Mouse (Mus musculus) liver, embryonic 16.5 days (tissue): ENCODE data around the gene Llgl1. TPM values are rescaled to one million over a fixed set of nuclear protein-coding genes. Genes with fewer than 3 reads are reported as not detected.

ENCODE experiments used
- microRNA-seq: library from miRNA; unstranded; fragments of <30 nt; microRNA quantifications from one replicate; pipeline ENCODE4, GENCODE M21; 2016
- polyA plus RNA-seq: library from polyadenylated mRNA; unstranded; fragments of >200 nt; fragmentation: Nextera tagmentation; extraction: Ambion mirVana; gene quantifications from 2 replicates; pipeline ENCODE4 v1.2.1, GENCODE M21; 2015

Llgl1 gene
- polyA plus RNA-seq, 1 experiment from 2014 or later: 14.5 TPM

Small RNAs within 50 kb of the gene (microRNA-seq; reads per million reads assigned to microRNA genes)
- gene Mir5100: 4.2 reads per million, percentile 15 among the genes with 10 or more reads in this experiment

Other genes with a start within 250 kb of the Llgl1 start
- 36.7 and 36.8 TPM in 2 replicates for gene Drg2, start 245.1 kb upstream of the Llgl1 start, polyA plus RNA-seq
- 0.11 TPM in 2 replicates for gene Myo15, start 230.4 kb upstream of the Llgl1 start, polyA plus RNA-seq
- gene Alkbh5, start 163.3 kb upstream of the Llgl1 start, polyA plus RNA-seq: 15.3 and 15.4 TPM in 2 replicates
- 28.0 and 29.7 TPM in 2 replicates for gene Flii, start 27.5 kb downstream of the Llgl1 start, polyA plus RNA-seq
- 2.2 and 2.3 TPM in 2 replicates for gene Mief2, start 28.7 kb downstream of the Llgl1 start, polyA plus RNA-seq
- 5.5 and 6.2 TPM in 2 replicates for gene Top3a, start 77.6 kb downstream of the Llgl1 start, polyA plus RNA-seq
- 3.3 and 3.6 TPM in 2 replicates for gene Smcr8, start 77.8 kb downstream of the Llgl1 start, polyA plus RNA-seq
- 56.9 and 62.6 TPM in 2 replicates for gene Shmt1, start 112.0 kb downstream of the Llgl1 start, polyA plus RNA-seq
- 18.1 and 21.2 TPM in 2 replicates for gene Dhrs7b, start 130.9 kb downstream of the Llgl1 start, polyA plus RNA-seq
- gene Tmem11, start 179.5 kb downstream of the Llgl1 start, polyA plus RNA-seq: 23.2 and 23.4 TPM in 2 replicates
- 9.9 and 14.3 TPM in 2 replicates for gene Natd1, start 215.0 kb downstream of the Llgl1 start, polyA plus RNA-seq
- 121 and 134 TPM in 2 replicates for gene Map2k3, start 232.3 kb downstream of the Llgl1 start, polyA plus RNA-seq